Mouse (Mus musculus) forebrain, embryonic 16.5 days (tissue): ENCODE data around the gene Gm9833. TPM values are rescaled to one million over a fixed set of nuclear protein-coding genes. Genes with fewer than 3 reads are reported as not detected.

Experiments
- ATAC-seq: fragments of 200-750 bp; cut with Nextera tagmentation; 2 replicates; pipeline ENCODE4 v1.8.0; 2017; ENCODE audit warnings: mild to moderate bottlenecking, moderate library complexity
- H3K27ac ChIP-seq: fragments of 300-500 bp; sonication (generic); 2 replicates; pipeline ENCODE4 v1.5.1; 2014; ENCODE audit warnings: low read length, control low read depth
- H3K27me3 ChIP-seq: fragments of 300-500 bp; sonication (generic); replicated peaks from 2 replicates; pipeline ENCODE4 v1.6.1; 2014; ENCODE audit warnings: low read length; ENCODE audit not compliant: control insufficient read depth, insufficient read depth
- H3K36me3 ChIP-seq: fragments of 300-500 bp; sonication (generic); 2 replicates; pipeline ENCODE4 v1.6.1; 2014; ENCODE audit not compliant: control insufficient read depth, insufficient read depth
- H3K4me1 ChIP-seq: fragments of 300-500 bp; sonication (generic); replicated peaks from 2 replicates; pipeline ENCODE4 v1.6.1; 2014; ENCODE audit warnings: low read length; ENCODE audit not compliant: control insufficient read depth, insufficient read depth
- H3K4me2 ChIP-seq: fragments of 300-500 bp; sonication (generic); 2 replicates; pipeline ENCODE4 v1.6.1; 2014; ENCODE audit warnings: mild to moderate bottlenecking, low read length, control low read depth
- H3K4me3 ChIP-seq: fragments of 300-500 bp; sonication (generic); replicated peaks from 2 replicates; pipeline ENCODE4 v1.5.1; 2014; ENCODE audit warnings: mild to moderate bottlenecking, low read length, control low read depth
- H3K9ac ChIP-seq: fragments of 300-500 bp; sonication (generic); replicated peaks from 2 replicates; pipeline ENCODE4 v1.6.1; 2014; ENCODE audit warnings: low read depth, low read length, control low read depth
- H3K9me3 ChIP-seq: fragments of 300-500 bp; sonication (generic); 2 replicates; pipeline ENCODE4 v1.6.1; 2016; ENCODE audit warnings: low read length; ENCODE audit not compliant: control insufficient read depth
- WGBS: fragments of 180-500 bp; shearing (Covaris S2); extraction: QIAGEN DNeasy Blood & Tissue Kit; methylation state at CpG from one replicate; pipeline ENCODE4 v1.1.7; 2014; 5-methylcytosine and 5-hydroxymethylcytosine counted together
- polyA plus RNA-seq: library from polyadenylated mRNA; unstranded; fragments of >200 nt; fragmentation: Nextera tagmentation; extraction: Ambion mirVana; gene quantifications from 2 replicates; pipeline ENCODE4 v1.2.1, GENCODE M21; 2015

The Gm9833 gene
- polyA plus RNA-seq, 1 experiment from 2014 or later = 9.0 TPM

DNA sequence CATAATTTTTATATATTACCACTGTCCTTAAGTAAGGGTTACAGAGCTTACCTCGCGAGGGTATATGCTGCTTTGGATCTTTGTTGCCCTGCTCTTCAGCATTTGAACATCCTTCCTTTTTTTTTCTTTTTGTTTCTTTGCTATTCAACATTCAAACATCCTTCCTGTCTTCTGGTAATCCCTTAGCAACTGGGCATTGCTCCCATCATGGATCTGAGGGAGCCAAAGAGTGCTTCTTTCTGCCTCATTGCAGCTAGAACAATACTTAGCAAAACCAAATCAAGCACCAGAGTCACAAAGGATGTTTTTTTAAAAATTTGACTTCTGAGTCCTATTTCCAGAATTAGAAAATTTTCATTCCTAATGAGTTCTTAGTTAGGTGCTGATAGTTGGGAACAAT is 24.8 kb downstream of the Gm9833 start:
- no peak for ATAC-seq
- H3K36me3 ChIP-seq = no peaks in the 10 kb centered on the region
- no peaks in the 10 kb centered on the region for H3K9me3 ChIP-seq
- H3K4me3 ChIP-seq = no peak overlapping the region
- H3K27me3 ChIP-seq = no peaks in the 10 kb centered on the region
- no peak overlapping the region for H3K4me2 ChIP-seq
- WGBS = 68% methylated on average over 2 of the region's 2 CpGs
- H3K4me1 ChIP-seq = no peaks in the 10 kb centered on the region
- H3K9ac ChIP-seq = no peak overlapping the region
- H3K27ac ChIP-seq = no peak overlapping the region

DNA sequence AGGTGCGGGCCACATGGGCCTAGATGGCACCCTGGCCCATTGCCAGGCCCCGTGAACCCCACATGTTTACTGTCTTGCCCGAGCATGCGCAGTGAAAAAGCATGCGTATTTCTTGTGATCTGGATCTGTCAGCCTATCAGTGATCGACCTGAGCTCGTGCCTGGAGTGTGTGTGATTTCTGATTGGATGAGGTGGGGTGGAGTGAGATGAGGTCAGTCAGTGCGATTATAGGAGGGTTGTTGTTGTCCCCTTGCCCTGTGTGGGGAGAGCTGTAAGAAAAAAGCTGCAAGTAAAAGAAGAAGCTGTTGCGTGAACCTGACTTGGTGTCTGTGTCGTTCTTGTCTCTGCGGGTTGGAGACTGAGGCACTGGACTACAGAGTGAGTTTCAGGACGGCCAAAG is 28.6 kb downstream of the Gm9833 start:
- ATAC-seq = no peak
- H3K4me1 ChIP-seq = no peaks in the 10 kb centered on the region
- 95% methylated on average over 12 of the region's 12 CpGs for WGBS

DNA sequence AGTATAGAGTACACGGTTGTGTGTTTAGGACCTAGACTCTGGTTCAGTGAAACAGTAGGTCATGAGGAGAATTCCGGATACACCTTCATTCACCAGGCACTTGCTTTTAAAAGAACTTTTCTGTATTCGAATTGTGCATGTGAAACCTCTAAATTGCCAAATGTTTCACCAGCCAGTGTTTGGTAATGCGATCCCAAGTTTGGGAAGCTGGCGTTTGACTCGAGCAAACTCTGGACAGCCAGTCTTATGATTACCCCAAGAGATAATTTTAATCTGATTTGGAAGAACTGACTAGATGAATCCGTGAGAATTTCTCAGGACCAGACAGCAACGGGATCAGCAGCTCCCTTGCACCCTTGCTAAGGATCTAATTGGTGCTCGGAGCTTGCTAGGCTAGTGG is 33.3 kb downstream of the Gm9833 start:
- no peak overlapping the region for H3K4me2 ChIP-seq
- whole genome bisulfite sequencing = 90% methylated on average over 9 of the region's 9 CpGs
- no peaks in the 10 kb centered on the region for H3K36me3 ChIP-seq
- no peak overlapping the region for H3K4me3 ChIP-seq
- H3K9me3 ChIP-seq = no peaks in the 10 kb centered on the region
- H3K4me1 ChIP-seq = no peaks in the 10 kb centered on the region
- H3K9ac ChIP-seq = no peak overlapping the region
- ATAC-seq = no peak
- no peak overlapping the region for H3K27ac ChIP-seq
- H3K27me3 ChIP-seq = no peaks in the 10 kb centered on the region

More for the DNA sequence above, 28.6 kb downstream of the Gm9833 start:
- Histone ChIP-seq H3K36me3 (no peaks in the 10 kb centered on the region), H3K27ac (no peak overlapping the region), H3K27me3 (no peaks in the 10 kb centered on the region), H3K9me3 (no peaks in the 10 kb centered on the region), H3K9ac (no peak overlapping the region), H3K4me3 (no peak overlapping the region), H3K4me2 (no peak overlapping the region)

DNA sequence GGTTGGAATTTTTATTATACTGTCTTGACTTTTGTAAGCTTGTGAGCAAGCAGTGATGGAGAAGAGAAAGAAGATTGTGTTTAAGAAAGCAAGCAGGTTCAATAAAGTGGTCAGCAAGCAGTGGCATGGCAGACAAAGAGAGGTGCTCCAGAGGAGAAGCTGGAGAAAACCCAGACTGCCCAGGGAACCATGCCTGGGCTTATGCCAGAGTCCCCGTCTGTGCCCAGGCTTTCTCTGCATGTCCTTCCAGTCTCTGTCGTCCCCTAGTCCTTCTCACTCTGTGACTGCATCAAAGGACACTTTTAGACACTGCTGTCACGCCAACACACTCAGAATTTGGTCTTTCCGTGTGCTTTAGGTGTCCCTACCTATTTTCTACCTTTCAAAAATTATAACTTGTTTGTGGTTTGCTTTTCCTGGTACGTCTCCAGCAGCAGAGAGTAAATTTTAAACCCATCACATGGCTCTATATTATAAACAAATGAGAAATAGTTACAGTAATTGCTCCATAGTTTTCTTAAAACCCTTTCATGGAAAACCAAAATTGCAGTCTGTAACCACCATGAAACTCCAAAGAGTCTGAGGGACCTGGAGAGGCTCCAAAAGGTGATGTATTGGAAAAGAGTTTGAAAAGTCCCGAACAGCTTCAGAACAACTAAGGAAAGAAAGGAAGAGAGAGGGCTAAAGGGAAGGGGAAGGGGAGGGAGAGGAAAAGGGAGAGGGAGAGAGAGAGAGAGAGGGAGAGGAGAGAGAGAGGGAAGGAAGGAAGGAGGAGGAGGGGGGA is 34.2 kb downstream of the Gm9833 start:
- WGBS = 72% methylated on average over 6 of the region's 6 CpGs
- H3K4me3 ChIP-seq = no peak overlapping the region
- no peaks in the 10 kb centered on the region for H3K9me3 ChIP-seq
- H3K4me1 ChIP-seq = peaks cover 4% of the 10 kb centered on the region; the same call in 1 of the 2 replicates
- H3K27me3 ChIP-seq = no peaks in the 10 kb centered on the region
- no peak overlapping the region for H3K9ac ChIP-seq
- no peaks in the 10 kb centered on the region for H3K36me3 ChIP-seq
- H3K27ac ChIP-seq = no peak overlapping the region
- H3K4me2 ChIP-seq = no peak overlapping the region
- no peak for ATAC-seq

DNA sequence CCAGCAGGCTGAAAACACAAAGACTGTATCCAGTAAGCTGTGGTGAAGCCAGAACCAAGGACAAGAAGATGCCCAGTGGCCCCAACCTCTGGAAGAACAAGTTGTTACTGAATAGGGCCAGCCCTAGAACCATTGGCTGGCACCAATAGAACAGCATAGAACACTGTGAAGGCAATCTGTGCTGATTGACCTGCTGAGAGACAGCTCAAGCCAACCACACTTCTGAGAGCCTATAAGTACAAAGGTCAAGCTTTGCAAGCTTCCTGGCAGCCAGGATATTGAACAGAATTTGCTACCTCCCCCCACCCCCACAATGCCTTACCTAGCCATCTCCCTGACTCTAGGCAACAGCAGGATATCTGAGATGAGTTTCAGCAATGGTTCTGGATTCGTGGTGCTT is 35.7 kb downstream of the Gm9833 start:
- Histone ChIP-seq H3K9ac (no peak overlapping the region), H3K4me3 (no peak overlapping the region), H3K4me1 (peaks cover 4% of the 10 kb centered on the region; the same call in 1 of the 2 replicates), H3K9me3 (no peaks in the 10 kb centered on the region), H3K27me3 (no peaks in the 10 kb centered on the region), H3K4me2 (no peak overlapping the region), H3K27ac (no peak overlapping the region), H3K36me3 (no peaks in the 10 kb centered on the region)
- 71% methylated on average over 1 of the region's 1 CpGs for WGBS
- ATAC-seq = no peak

DNA sequence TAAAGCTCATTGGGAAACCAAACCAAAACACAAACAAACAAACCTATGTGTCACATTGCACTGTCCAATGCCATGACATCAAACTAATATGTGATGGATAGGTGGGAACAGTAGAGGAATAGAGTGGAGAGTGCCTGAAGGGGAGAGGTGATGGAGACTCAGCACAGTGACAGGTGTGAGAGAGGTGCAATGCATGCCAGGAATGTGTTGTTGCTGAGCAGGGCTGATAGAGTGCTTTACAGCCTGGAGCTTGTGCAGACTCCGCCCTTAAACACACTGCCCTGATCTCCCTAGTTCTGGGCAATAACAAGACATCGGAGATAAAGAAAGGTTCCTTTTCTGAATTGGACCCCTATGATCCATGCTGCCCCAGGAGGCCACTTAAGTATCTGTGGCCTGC is 36.2 kb downstream of the Gm9833 start:
- Histone ChIP-seq H3K4me3 (no peak overlapping the region), H3K36me3 (no peaks in the 10 kb centered on the region), H3K27me3 (no peaks in the 10 kb centered on the region), H3K4me1 (peaks cover 4% of the 10 kb centered on the region; the same call in 1 of the 2 replicates), H3K9me3 (no peaks in the 10 kb centered on the region), H3K9ac (no peak overlapping the region), H3K4me2 (no peak overlapping the region), H3K27ac (no peak overlapping the region)
- WGBS = 100% methylated on average over 2 of the region's 2 CpGs
- ATAC-seq = no peak

DNA sequence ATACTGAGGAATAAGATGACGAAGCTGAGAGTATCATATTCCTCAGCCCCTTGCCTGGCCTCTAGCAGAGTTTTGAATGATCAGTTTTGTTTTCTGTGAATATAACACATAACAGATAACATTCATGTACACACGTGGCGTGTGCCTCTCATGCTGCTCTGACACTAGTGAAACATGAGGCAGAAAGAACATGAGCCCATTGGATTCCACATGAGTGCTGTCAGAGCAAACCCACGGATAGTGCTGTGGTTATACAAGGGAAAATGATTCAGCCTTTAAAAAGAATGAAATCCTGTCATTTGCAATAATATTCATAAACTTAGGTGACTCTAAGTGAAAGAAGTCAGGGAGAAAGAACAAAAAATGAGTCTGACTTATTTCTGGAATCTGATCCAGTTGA is 37.4 kb downstream of the Gm9833 start:
- no peaks in the 10 kb centered on the region for H3K27me3 ChIP-seq
- 86% methylated on average over 4 of the region's 4 CpGs for WGBS
- H3K4me2 ChIP-seq = no peak overlapping the region
- H3K9ac ChIP-seq = no peak overlapping the region
- no peaks in the 10 kb centered on the region for H3K9me3 ChIP-seq
- no peak for ATAC-seq
- no peak overlapping the region for H3K4me3 ChIP-seq
- no peak overlapping the region for H3K27ac ChIP-seq
- peaks cover 4% of the 10 kb centered on the region; the same call in 1 of the 2 replicates for H3K4me1 ChIP-seq
- no peaks in the 10 kb centered on the region for H3K36me3 ChIP-seq

DNA sequence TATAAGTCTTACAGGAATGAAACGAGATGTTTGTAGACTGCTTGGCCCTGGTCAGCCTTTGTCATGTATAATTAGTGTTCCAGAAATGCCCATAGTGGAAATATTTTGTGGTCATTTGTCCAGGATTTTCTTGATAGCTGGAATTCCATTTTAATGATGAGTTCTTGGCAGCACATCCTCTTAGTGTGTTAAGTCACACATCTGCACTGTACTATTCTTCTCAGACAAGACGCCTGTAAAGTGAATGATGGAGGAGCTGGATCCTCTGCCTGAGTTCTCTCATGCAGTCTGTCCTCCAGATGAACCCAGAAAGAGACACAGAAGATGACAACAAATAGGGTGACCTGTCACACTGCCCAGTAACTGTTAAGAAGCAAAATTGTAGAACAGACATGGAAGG is 38.1 kb downstream of the Gm9833 start:
- H3K9me3 ChIP-seq = no peaks in the 10 kb centered on the region
- H3K4me2 ChIP-seq = no peak overlapping the region
- ATAC-seq = no peak
- WGBS = 79% methylated on average over 2 of the region's 2 CpGs
- no peak overlapping the region for H3K9ac ChIP-seq
- H3K27me3 ChIP-seq = no peaks in the 10 kb centered on the region
- H3K4me3 ChIP-seq = no peak overlapping the region
- no peaks in the 10 kb centered on the region for H3K36me3 ChIP-seq
- H3K27ac ChIP-seq = no peak overlapping the region
- peaks cover 4% of the 10 kb centered on the region; the same call in 1 of the 2 replicates for H3K4me1 ChIP-seq

DNA sequence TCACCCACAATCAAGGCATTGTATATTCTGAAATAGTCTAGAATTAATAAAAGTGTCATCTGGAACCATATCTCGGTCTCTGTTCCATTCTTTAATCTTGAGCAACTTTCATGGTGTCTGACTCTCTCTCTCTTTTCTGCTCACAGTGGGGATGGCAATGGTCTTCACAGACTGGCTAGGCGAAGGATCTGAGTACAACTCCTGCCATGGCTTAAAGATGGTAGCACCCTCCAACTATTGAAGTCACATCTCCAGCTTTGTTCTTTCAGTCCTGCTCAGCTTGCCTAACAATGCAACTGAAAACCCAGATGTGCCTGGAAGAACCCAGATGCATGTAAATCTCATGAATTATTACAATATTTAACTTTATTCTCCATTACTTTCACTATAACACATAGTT is 38.6 kb downstream of the Gm9833 start:
- H3K4me2 ChIP-seq = no peak overlapping the region
- no peak overlapping the region for H3K9ac ChIP-seq
- H3K27ac ChIP-seq = no peak overlapping the region
- H3K27me3 ChIP-seq = no peaks in the 10 kb centered on the region
- no peaks in the 10 kb centered on the region for H3K9me3 ChIP-seq
- WGBS = 85% methylated on average over 2 of the region's 2 CpGs
- H3K36me3 ChIP-seq = no peaks in the 10 kb centered on the region
- ATAC-seq = peak; percentile 9; the same call in 1 of the 2 replicates
- H3K4me3 ChIP-seq = no peak overlapping the region
- H3K4me1 ChIP-seq = peaks cover 4% of the 10 kb centered on the region; the same call in 1 of the 2 replicates
